Mouse (Mus musculus): ENCODE data around the gene Otud7a.

The Otud7a gene

GRCm38 (mm10) chr7:63444484-63445345 is at the start of gene Otud7a:
Gene Otud7a, plus strand, starts transcription at chr7:63444751.
- peak in 1 of 2 experiments; percentile 4 for DNase-seq

DNA sequence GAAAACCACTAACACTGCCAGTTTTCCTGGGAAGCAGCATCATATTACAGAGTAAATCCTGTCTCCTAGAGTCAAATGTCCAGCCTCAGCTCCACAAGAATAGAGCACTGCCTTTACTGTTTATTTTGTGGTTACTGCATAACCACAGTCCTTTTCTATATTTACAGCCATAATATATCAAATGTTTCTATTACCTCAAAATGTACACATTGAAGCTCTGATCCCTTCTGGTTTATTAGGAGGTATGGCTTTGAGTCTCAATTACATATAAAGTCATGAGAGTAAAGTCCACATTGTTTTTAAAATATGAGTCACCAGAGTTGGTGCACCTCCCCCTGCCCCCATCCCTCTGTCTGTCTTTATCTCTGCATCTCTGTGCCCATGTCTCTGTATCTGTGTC is 38.6 kb upstream of the Otud7a start:
- no peak for DNase-seq

GRCm38 (mm10) chr7:63445346-63445700 is 772 bp downstream of the Otud7a start:
- no peak for DNase-seq

DNA sequence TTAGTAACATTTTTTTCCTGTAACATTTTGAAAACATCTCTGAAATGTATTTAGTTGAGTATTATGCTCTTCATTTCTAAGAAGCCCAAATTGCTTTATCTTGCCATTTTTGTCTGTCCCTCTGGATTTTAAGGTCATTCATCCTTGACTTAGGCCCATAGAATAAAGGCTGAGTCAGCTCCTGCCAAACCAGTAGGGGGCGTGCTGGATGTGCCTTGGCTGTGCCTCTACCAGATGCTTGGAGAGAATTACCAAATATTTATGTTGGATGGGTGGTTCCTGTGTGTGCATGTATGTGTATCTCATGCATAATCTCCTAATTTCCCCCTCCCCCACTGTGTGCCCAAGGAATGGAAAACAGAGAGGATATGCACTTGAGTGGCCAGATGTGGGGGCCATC is 2.4 kb downstream of the Otud7a start:
- no peak for DNase-seq

GRCm38 (mm10) chr7:63455228-63455627 is 10.7 kb downstream of the Otud7a start:
- DNase-seq = no peak

DNA sequence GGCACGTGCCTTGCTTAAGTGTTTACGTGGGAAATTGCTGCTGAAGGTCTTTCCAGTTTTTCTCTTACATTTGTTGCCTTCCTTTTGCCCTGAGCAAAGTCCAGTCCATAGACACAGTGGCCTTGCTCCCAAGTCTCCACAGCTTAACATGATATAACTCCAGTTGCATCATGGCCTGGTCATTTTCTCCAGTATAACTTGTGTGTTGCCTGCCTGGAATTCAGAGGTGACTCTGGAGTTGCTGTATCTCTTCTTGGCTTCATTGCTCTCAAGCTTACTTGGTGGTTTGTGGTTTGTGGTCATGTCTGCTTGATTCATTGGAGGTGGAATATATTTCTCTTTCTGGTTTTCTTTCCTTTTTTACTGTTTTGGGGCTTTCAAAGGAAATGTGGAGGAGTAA is 17.7 kb downstream of the Otud7a start:
- DNase-seq = no peak

DNA sequence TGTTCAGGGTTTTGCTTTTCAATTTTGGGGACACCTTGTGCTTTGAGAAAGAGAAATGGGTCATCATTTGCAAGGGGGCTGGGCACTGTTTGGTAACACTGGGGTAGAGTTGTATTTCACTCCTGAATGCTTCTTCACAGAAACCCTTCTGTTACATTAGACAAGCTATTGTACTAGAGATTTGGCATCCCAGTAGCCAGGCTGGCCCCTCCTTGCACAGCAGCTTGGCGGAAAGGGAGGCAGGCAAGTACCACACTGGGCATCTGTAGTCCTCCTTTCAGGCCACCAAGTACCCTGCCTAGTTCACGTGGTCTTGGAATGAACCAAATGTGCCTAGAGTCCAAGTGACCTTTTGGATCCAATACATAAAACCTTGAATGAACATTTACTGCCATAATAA is 18.1 kb downstream of the Otud7a start:
- DNase-seq = no peak

DNA sequence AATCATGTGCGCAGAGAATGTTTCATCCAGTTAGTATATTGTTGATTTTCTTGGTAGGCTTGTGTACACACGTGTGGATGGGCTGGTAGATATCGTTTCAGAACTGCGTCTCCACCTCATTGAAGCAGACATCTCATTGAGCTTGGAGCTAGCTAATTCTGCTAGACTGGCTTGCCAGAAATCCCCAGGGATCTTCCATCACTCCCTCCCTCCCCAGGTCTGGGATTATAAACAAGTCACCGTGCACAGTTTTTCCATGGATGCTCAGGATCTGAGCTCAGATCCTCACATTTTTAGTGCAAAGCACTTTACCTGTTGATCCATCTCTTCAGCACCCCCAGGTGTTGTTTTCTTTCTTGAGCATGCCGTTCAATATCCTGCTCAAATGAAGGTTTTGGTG is 22.2 kb downstream of the Otud7a start:
- no peak for DNase-seq

DNA sequence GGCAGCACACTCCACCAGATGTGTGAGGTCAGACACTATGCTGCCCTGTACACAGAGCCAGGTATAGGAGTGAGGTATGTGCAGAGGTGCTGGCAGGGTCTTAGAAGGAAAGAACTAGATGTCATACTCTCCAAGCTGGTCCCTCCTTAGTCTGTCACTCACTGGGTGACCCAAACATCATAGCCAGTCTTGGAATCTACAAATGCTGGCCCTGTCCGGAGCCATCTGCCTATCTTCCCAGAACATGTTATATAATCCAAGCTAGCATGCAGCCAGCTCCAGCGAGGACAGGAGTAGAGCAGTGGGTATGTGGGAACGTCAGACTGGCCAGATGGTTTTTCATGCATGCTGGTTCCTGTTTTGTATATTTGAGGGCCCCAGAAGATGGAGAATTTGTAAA is 23.7 kb downstream of the Otud7a start:
- no peak for DNase-seq

DNA sequence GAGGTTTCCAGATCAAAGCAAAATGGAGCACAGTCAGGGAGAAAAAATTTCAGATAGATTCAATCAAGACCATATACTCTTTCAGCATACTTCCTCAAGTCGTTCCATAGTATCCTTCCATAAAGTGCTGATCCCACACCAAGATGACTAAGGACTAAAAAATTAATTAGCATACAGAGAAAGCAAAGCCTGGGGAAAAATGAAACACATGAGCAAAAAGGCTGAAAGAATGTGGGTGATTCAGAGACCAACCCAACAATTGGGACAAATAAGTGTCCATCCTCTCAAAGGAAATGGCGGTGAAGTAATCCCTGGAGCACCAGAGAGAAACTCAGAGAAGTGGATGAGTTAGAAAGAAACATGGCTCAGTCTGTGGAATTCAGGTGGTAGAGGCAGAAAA is 38.5 kb downstream of the Otud7a start:
- no peak for DNase-seq

GRCm38 (mm10) chr7:63497051-63497547 is 52.5 kb downstream of the Otud7a start:
- DNase-seq = no peak

DNA sequence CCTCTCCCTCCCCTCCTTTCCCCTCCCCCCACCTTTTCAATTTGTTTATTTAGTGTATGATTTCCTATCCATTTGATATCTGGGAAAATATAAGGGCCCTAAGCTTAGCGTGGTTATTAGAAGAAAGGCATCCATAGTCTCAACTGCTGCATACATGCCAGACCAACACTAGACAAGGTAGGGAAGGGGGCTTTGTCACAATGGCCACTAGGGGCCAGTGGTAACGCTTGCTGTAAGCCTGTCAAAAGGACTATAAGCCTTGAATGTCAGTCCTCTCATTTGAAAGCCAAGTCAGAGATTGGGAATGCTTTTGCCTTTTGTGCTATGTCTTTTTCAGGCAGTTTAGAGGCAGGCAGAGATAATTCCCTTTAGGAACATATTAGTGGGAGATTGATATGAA is 59.7 kb downstream of the Otud7a start:
- no peak for DNase-seq

GRCm38 (mm10) chr7:63508079-63508478 is 63.5 kb downstream of the Otud7a start:
- DNase-seq = no peak

DNA sequence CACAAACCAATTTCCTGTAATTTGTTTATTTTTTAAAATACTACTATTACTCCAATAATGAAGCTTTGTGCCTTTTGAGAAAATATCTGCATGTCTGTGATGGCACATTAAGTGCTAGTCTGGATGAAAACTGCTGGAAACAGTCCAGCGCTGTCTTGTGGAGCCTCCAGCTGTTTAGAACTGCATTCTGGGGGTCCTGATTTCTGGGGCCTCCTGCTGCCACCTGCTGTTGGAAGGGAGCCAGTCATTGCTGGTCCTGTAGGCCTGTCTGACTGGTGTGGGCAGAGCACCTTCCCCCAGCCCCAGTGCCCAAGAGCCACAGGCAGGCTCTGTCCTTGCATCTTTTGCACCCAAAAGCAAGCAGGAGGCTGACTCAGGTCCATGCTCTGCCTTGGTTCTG is 65.3 kb downstream of the Otud7a start:
- DNase-seq = no peak

- DNase-seq = no peak
Observed at GRCm38 (mm10) chr7:63511458-63511857, 66.9 kb downstream of the Otud7a start.

- DNase-seq = no peak
Observed at GRCm38 (mm10) chr7:63512561-63512960, 68.0 kb downstream of the Otud7a start.

- no peak for DNase-seq
Observed at GRCm38 (mm10) chr7:63516141-63516895, 71.8 kb downstream of the Otud7a start.

- DNase-seq = no peak
Observed at GRCm38 (mm10) chr7:63520299-63520698, 75.7 kb downstream of the Otud7a start.

DNA sequence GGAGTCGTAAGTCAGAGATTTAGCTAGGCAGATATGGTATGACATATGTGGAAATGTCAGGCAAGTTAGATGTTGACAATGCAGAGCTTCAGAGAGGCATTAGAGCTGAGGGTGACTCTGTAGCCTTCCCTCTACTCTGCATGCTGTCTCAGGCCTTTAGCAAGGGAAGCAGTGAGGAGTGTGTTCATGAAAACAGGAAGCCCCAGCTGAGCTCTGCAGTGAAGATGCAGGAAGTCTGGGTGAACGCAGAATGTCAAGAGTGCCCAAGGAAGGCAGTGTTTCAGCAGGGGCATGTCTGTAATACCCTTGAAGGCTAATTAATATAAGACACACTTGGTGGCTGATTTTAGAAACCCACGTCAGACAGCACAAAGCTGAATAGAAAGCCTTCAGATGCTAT is 77.9 kb downstream of the Otud7a start:
- no peak for DNase-seq

DNA sequence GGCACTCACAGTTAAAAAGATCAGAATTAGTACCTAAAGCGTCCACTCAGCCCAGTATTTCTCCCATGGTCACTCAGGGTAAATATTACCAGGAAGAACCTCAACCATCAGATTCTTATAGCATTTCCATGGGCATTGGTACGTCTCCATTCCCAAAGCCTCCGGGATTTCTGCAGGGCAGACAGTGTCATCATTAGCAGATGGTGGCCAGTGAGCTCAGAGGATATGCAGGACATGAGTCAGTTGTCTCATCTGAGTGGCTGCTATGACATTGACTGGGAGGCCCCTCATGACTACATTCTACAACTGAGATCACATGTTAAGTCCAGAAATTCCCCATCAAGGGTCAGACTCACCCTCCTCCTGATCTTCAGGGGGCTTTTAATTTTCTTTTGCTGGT is 78.5 kb downstream of the Otud7a start:
- no peak for DNase-seq

GRCm38 (mm10) chr7:63540293-63540692 is 95.7 kb downstream of the Otud7a start:
- no peak for DNase-seq

DNA sequence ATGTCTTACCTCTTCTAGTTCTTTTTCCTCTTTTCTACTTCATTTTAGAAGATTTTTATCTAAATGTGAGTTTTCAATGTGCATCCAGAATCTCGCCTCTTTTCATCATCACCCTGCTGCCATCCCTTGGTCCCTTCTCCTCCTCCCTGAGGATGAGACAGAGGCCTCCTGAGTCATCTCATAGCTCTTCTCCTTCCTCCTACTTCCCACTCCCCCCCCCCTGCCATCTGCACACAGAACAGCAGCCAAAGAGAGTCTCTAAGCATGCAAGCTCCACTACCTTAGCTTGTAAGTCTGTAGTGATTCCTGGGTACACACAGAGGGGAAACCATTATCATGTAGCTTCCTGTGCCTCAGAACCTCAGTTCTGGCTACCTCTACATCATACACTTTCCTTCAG is 109.9 kb downstream of the Otud7a start:
- DNase-seq = no peak

- DNase-seq = no peak
Observed at GRCm38 (mm10) chr7:63556324-63556723, 111.8 kb downstream of the Otud7a start.

GRCm38 (mm10) chr7:63558918-63559317 is 114.4 kb downstream of the Otud7a start:
- DNase-seq = no peak

Measured in kidney, adult 8-10 months (tissue).